Mouse (Mus musculus) lung, postnatal 0 days (tissue): ENCODE measurements around the gene Gm12216.

Source experiments
- CTCF ChIP-seq: IDR thresholded peaks from 2 replicates; pipeline ENCODE4 v1.5.1; 2016; ENCODE audit warnings: antibody characterized with exemption, mild to moderate bottlenecking
- EP300 ChIP-seq: IDR thresholded peaks from 2 replicates; pipeline ENCODE4 v1.6.1; 2016; ENCODE audit warnings: antibody characterized with exemption, mild to moderate bottlenecking, control low read depth

- no peak for TF ChIP-seq CTCF
- no peak for TF ChIP-seq EP300
Measured at GRCm38 (mm10) chr11:53883287-53883686, 24.2 kb upstream of the Gm12216 start.
